Mouse (Mus musculus): ENCODE results near the gene Gins3. TPM values are rescaled to one million over a fixed set of nuclear protein-coding genes. Genes with fewer than 3 reads are reported as not detected.
"Not testable (repeated sequence)": the region's sequence is repeated elsewhere in the genome, so short reads cannot be mapped to it uniquely, and the experiment has no call there.

Gins3 gene
- total RNA-seq, 2 experiments from 2014 or later: 0.46 to 0.54 TPM

GRCm38 (mm10) chr8:95634063-95634340, 749 bp downstream of the Gins3 start:
- DNase-seq: no peak
- intact Hi-C loops (cut with DNase I): no loop called here

GRCm38 (mm10) chr8:95644942-95645341, 11.7 kb downstream of the Gins3 start:
- intact Hi-C loops (cut with DNase I): no loop called here
- DNase-seq: no peak

GRCm38 (mm10) chr8:95648251-95648650, 15.0 kb downstream of the Gins3 start:
- DNase-seq: no peak
- intact Hi-C loops (cut with DNase I): no loop called here

DNA sequence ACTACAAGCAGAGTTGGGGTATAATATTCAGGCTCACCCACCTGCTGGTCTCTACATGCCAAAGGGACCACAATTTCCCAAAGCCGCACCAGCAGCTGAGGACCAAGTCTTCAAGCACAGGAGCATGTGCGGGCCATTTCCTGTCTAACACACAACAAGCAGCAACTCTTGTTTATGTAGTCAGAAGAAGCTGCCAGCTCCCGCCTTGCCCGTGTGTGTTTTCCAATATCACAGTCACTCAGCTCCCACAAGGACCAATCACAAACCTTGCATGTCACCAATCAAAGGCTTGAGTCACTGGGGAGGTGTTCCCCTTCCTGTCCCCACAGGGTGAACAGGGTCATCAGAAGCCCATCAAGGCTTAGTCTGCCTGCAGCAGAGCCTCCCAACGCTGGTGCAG, 20.1 kb downstream of the Gins3 start:
- intact Hi-C loops (cut with DNase I): no loop called here
- no peak for DNase-seq

DNA sequence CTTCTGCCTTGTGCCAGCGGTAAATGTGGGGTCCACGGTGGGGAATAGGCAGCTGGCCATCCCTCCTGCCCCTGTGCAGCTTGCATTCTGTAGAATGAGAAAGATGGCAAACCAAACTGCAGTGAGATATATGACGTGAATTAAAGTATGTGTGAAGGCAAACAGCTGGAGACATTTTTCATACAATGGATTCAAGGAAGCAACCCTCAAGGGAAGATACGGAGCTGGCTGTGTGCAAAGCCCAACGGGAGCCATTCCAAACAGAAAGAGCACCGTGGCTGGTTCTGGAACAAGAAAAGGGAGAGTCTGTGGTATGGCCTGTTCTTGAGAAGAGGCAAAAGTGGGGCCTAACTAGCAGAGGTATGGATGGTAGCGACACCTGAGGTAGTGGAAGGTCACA, 22.6 kb downstream of the Gins3 start:
- no peak for DNase-seq
- intact Hi-C loops (cut with DNase I): no loop called here

DNA sequence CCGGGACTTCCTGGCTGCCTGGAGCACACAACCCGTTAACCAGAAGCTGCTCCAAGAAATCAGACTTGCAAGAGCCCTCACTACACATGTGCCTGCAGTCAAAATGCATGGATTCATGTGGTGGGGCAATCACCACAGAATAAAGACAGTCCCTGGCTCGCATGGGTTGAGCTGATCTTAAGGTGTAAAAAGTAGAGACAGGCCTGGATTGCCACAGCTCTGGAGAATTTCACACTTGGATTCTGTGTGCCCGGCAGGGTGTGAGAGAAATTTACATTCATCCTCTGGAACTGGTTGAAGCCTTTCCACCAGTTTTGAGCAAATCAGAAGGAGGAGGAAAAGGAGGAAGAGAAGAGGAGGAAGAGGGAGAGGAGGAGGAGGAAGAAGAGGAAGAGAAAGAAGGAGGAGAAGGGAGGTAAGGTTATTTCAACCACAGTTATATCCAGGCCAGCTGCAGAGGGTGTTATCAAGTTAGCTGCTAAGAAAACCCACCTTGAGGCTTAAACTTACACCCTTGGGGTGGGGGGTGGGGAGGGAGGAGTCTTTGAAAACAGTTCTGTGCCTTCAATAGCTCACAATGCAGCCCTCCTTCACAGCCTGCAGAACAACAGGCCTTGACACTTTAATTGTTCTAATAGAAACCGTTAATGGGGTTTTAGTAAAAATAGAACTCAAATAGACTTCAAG, 23.2 kb downstream of the Gins3 start:
- no peak for DNase-seq
- intact Hi-C loops (cut with DNase I): no loop called here

- intact Hi-C loops (cut with DNase I): no loop called here
- no peak for DNase-seq
Measured at GRCm38 (mm10) chr8:95657523-95657922, 24.3 kb downstream of the Gins3 start.

- intact Hi-C loops (cut with DNase I): no loop called here
- DNase-seq: no peak
Measured at GRCm38 (mm10) chr8:95660334-95660882, 27.2 kb downstream of the Gins3 start.

DNA sequence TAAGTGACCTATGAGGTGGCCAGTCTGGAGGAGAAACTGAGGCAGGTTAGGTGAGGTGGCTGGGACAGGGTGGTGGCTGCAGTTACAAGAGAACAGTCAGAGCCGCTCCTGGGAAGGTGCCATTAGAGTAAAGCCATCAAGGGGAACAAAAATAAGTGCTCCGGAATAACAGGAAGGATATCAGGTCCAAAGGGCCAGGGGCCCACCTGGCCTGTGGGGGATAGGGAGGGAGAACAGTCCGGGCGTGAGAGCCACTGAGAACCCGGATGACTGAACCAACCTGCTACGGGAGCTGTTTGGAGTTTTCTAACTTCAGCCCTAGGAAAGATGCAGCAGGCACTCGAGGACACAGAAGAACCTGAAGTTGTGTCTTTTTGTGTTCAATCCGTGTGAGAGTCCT, 27.8 kb downstream of the Gins3 start:
- intact Hi-C loops (cut with DNase I): no loop called here
- no peak for DNase-seq

- intact Hi-C loops (cut with DNase I): no loop called here
- no peak for DNase-seq
Measured at GRCm38 (mm10) chr8:95661575-95661974, 28.3 kb downstream of the Gins3 start.

GRCm38 (mm10) chr8:95662885-95663598, 29.8 kb downstream of the Gins3 start:
- no peak for DNase-seq
- intact Hi-C loops (cut with DNase I): no loop called here

DNA sequence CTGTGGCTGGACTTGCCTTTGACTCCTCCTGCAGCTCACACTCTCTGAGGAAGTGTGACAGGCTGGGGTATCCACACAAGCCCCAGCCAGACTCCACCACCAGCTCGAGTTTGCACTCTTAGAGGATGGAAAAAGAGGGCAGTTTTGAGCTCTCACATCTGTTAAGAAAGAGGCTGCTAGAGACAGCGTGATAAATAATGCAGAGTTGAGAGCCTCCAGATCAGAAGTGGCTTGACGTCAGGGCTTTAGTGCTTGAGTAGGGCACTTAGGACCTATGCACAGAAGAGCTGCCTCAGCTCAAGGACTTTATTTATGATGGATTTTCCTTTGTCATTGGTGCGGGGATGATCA, 30.3 kb downstream of the Gins3 start:
- no peak for DNase-seq
- intact Hi-C loops (cut with DNase I): no loop called here

- DNase-seq; intact Hi-C loops (cut with DNase I): not testable (repeated sequence)
Measured at GRCm38 (mm10) chr8:95665813-95666452, 32.7 kb downstream of the Gins3 start.

- no peak for DNase-seq
- intact Hi-C loops (cut with DNase I): no loop called here
Measured at GRCm38 (mm10) chr8:95668163-95668958, 35.1 kb downstream of the Gins3 start.

DNA sequence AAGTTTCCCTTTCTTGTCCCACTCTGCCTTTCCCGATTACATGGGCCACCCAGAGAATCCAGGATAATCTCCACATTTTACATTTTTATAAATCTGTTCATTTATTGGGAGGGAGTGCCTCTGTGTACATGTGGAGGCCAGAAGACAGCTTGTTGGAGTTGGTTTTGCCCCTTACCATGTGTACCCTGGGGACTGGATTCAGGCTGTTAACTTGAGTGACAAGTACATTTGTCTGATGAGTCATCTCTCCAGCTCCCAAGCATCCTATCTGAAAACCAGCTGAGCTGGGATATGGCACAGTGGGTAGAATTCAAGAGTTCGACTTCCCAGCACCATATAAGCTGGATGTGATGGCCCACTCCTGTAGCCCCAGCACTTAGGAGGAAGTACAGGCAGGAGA, 36.7 kb downstream of the Gins3 start:
- intact Hi-C loops (cut with DNase I): no loop called here

DNA sequence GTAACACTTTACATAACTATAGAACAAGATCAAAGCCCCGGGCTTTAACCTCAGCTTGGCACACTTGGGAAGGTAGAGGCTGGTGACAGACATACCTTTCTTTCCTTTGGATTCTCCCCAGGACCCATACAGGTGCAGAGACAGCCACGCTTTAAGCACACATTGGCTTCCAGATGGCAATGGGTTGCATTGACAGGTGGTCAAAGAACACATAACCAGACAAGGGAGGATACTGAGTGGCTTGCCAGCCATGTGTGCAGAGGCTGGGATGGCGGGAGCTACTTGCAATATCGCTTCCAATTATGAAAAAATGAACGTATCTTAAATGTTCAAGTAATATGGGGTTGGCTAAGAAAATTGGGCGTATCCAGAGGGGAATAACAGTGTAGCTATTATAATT, 38.6 kb downstream of the Gins3 start:
- intact Hi-C loops (cut with DNase I): no loop called here
- DNase-seq: no peak

More for the DNA sequence above, 36.7 kb downstream of the Gins3 start:
- DNase-seq: no peak

DNA sequence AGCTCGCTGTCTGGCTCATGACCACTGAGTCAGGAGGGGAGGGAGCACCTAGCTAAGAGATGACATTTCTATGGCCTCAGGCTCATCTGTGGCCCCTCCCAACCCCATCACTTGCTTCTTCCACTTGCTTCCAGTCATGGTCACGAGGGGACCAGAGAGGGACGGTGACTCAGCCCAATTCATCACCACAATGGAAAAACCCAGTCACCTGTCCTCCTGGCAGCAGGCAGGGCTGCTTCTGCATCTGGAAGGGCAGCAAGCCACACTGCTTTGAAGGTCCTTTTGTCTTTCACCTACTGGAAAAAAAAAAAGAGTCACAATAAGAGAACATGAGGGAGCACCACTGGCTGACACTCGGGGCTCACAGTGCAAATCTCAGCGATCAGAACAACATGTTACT, 39.6 kb downstream of the Gins3 start:
- intact Hi-C loops (cut with DNase I): no loop called here
- DNase-seq: no peak

DNA sequence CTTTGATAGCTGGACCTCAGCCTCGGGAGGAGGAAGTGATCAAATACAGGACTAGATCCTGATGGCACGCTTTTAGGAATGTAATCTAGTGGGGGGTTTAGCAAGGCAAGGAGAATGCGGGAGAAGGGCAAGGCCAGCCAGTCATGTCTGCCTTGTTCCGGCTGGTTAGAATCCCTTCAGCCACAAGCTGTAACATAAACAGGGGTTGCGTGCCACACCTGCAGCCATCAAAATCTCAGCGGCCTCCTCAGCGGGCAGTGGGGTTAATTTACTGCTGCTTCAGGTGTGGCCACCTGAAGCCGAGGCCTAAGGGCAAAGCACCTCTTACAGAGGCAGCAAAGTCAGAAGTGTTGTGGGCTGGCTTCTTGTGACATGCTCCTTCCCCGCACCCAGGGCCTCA, 43.4 kb downstream of the Gins3 start, which contains the start of gene Ndrg4:
Gene Ndrg4 (plus strand): TSS at position 350 of the 400 bp plus-strand sequence.
- intact Hi-C loops (cut with DNase I): no loop called here

GRCm38 (mm10) chr8:95677591-95678023, 44.4 kb downstream of the Gins3 start:
- intact Hi-C loops (cut with DNase I): no loop called here
- no peak for DNase-seq

More for the DNA sequence above, 43.4 kb downstream of the Gins3 start, which contains the start of gene Ndrg4:
- no peak for DNase-seq

GRCm38 (mm10) chr8:95678024-95678611, 44.9 kb downstream of the Gins3 start:
- intact Hi-C loops (cut with DNase I): no loop called here
- no peak for DNase-seq

All from gastrocnemius, postnatal 36 days (tissue).